Mouse (Mus musculus) lung, embryonic 14.5 days (tissue): ENCODE measurements around the gene Washc4. TPM values are rescaled to one million over a fixed set of nuclear protein-coding genes. Genes with fewer than 3 reads are reported as not detected.

Source experiments
- ATAC-seq: fragments of 200-750 bp; cut with Nextera tagmentation; 2 replicates; pipeline ENCODE4 v1.8.0; 2017; ENCODE audit warnings: mild to moderate bottlenecking, moderate TSS enrichment, moderate library complexity; ENCODE audit not compliant: insufficient read depth
- DNase-seq: peaks from one replicate; pipeline ENCODE4 v3.0.0-alpha.2; 2015
- H3K27ac ChIP-seq: fragments of 300-500 bp; sonication (generic); 2 replicates; pipeline ENCODE4 v1.5.1; 2014; ENCODE audit warnings: low read depth, mild to moderate bottlenecking, moderate library complexity
- H3K27me3 ChIP-seq: fragments of 300-500 bp; sonication (generic); 2 replicates; pipeline ENCODE4 v1.6.1; 2014; ENCODE audit warnings: low read length, control low read depth; ENCODE audit not compliant: insufficient read depth
- H3K36me3 ChIP-seq: fragments of 300-500 bp; sonication (generic); 2 replicates; pipeline ENCODE4 v1.6.1; 2014; ENCODE audit warnings: control low read depth; ENCODE audit not compliant: insufficient read depth
- H3K4me1 ChIP-seq: fragments of 300-500 bp; sonication (generic); 2 replicates; pipeline ENCODE4 v1.6.1; 2014; ENCODE audit warnings: antibody characterized with exemption, control low read depth; ENCODE audit not compliant: insufficient read depth
- H3K4me2 ChIP-seq: fragments of 300-500 bp; sonication (generic); 2 replicates; pipeline ENCODE4 v1.6.1; 2014; ENCODE audit warnings: mild to moderate bottlenecking
- H3K4me3 ChIP-seq: fragments of 300-500 bp; sonication (generic); 2 replicates; pipeline ENCODE4 v1.5.1; 2014; ENCODE audit warnings: low read depth, low read length
- H3K9ac ChIP-seq: fragments of 300-500 bp; sonication (generic); 2 replicates; pipeline ENCODE4 v1.6.1; 2014
- H3K9me3 ChIP-seq: fragments of 300-500 bp; sonication (generic); 2 replicates; pipeline ENCODE4 v1.6.1; 2016; ENCODE audit warnings: low read depth, low read length, control low read depth
- CTCF ChIP-seq: IDR thresholded peaks from 2 replicates; pipeline ENCODE4 v1.5.1; 2016; ENCODE audit warnings: antibody characterized with exemption, low read depth
- WGBS: fragments of 180-500 bp; shearing (Covaris S2); extraction: QIAGEN DNeasy Blood & Tissue Kit; methylation state at CpG from one replicate; pipeline ENCODE4 v1.1.7; 2014; 5-methylcytosine and 5-hydroxymethylcytosine counted together
- polyA plus RNA-seq: library from polyadenylated mRNA; unstranded; fragments of >200 nt; fragmentation: Nextera tagmentation; extraction: Ambion mirVana; gene quantifications from 2 replicates; pipeline ENCODE4 v1.2.1, GENCODE M21; 2014

Gene Washc4
- polyA plus RNA-seq, 1 experiment from 2014 or later: 36.9 TPM

GRCm38 (mm10) chr10:83600650-83601049 lies 57.1 kb downstream of the Washc4 start:
- Histone ChIP-seq H3K4me2 (no peak overlapping the region), H3K27ac (no peak overlapping the region), H3K4me1 (no peaks in the 10 kb centered on the region), H3K9me3 (no peaks in the 10 kb centered on the region), H3K27me3 (no peaks in the 10 kb centered on the region), H3K36me3 (peaks cover 71% of the 10 kb centered on the region), H3K4me3 (no peak overlapping the region), H3K9ac (no peak overlapping the region)
- DNase-seq: no peak
- no peak for TF ChIP-seq CTCF
- ATAC-seq: no peak
- WGBS: 75% methylated on average over 11 of the region's 11 CpGs

- Histone ChIP-seq H3K9ac (no peak overlapping the region), H3K4me2 (no peak overlapping the region), H3K4me1 (no peaks in the 10 kb centered on the region), H3K36me3 (peaks cover 74% of the 10 kb centered on the region), H3K4me3 (no peak overlapping the region), H3K27ac (no peak overlapping the region), H3K9me3 (no peaks in the 10 kb centered on the region), H3K27me3 (no peaks in the 10 kb centered on the region)
- WGBS: 84% methylated on average over 10 of the region's 10 CpGs
- ATAC-seq (no peak), DNase-seq (no peak)
- TF ChIP-seq CTCF: no peak
Observed at GRCm38 (mm10) chr10:83603956-83604564, 60.5 kb downstream of the Washc4 start.

GRCm38 (mm10) chr10:83605637-83606183 lies 62.2 kb downstream of the Washc4 start:
- no peak overlapping the region for H3K9ac ChIP-seq
- H3K9me3 ChIP-seq: no peaks in the 10 kb centered on the region
- H3K4me3 ChIP-seq: no peak overlapping the region
- TF ChIP-seq CTCF: no peak
- WGBS: 74% methylated on average over 8 of the region's 8 CpGs
- H3K4me2 ChIP-seq: no peak overlapping the region
- H3K27ac ChIP-seq: no peak overlapping the region
- H3K27me3 ChIP-seq: no peaks in the 10 kb centered on the region
- peaks cover 74% of the 10 kb centered on the region for H3K36me3 ChIP-seq
- DNase-seq: no peak
- ATAC-seq: no peak
- no peaks in the 10 kb centered on the region for H3K4me1 ChIP-seq

GRCm38 (mm10) chr10:83607111-83607510 lies 63.6 kb downstream of the Washc4 start:
- Histone ChIP-seq H3K4me2 (no peak overlapping the region), H3K27me3 (no peaks in the 10 kb centered on the region), H3K36me3 (peaks cover 75% of the 10 kb centered on the region), H3K9me3 (no peaks in the 10 kb centered on the region), H3K4me1 (no peaks in the 10 kb centered on the region), H3K27ac (no peak overlapping the region), H3K9ac (no peak overlapping the region), H3K4me3 (no peak overlapping the region)
- WGBS: 90% methylated on average over 3 of the region's 3 CpGs
- DNase-seq: no peak
- ATAC-seq: no peak
- no peak for TF ChIP-seq CTCF

GRCm38 (mm10) chr10:83608596-83608995 lies 65.0 kb downstream of the Washc4 start:
- no peak for DNase-seq
- H3K4me2 ChIP-seq: no peak overlapping the region
- no peak for ATAC-seq
- H3K27ac ChIP-seq: no peak overlapping the region
- H3K9ac ChIP-seq: no peak overlapping the region
- no peaks in the 10 kb centered on the region for H3K27me3 ChIP-seq
- H3K4me1 ChIP-seq: no peaks in the 10 kb centered on the region
- H3K36me3 ChIP-seq: peaks cover 72% of the 10 kb centered on the region
- 71% methylated on average over 8 of the region's 8 CpGs for WGBS
- H3K4me3 ChIP-seq: no peak overlapping the region
- no peak for TF ChIP-seq CTCF
- no peaks in the 10 kb centered on the region for H3K9me3 ChIP-seq

- no peak for TF ChIP-seq CTCF
- Histone ChIP-seq H3K9me3 (no peaks in the 10 kb centered on the region), H3K4me1 (no peaks in the 10 kb centered on the region), H3K4me2 (no peak overlapping the region), H3K4me3 (no peak overlapping the region), H3K9ac (no peak overlapping the region), H3K27me3 (no peaks in the 10 kb centered on the region), H3K36me3 (peaks cover 64% of the 10 kb centered on the region), H3K27ac (no peak overlapping the region)
- DNase-seq: no peak
- ATAC-seq: no peak
- WGBS: 94% methylated on average over 7 of the region's 7 CpGs
Observed at GRCm38 (mm10) chr10:83610518-83610917, 67.0 kb downstream of the Washc4 start.

GRCm38 (mm10) chr10:83611863-83612262 lies 68.3 kb downstream of the Washc4 start:
- TF ChIP-seq CTCF: no peak
- Histone ChIP-seq H3K36me3 (peaks cover 63% of the 10 kb centered on the region), H3K9me3 (no peaks in the 10 kb centered on the region), H3K9ac (no peak overlapping the region), H3K27ac (no peak overlapping the region), H3K4me1 (no peaks in the 10 kb centered on the region), H3K27me3 (no peaks in the 10 kb centered on the region), H3K4me3 (no peak overlapping the region), H3K4me2 (no peak overlapping the region)
- no peak for DNase-seq
- 85% methylated on average over 5 of the region's 5 CpGs for WGBS
- ATAC-seq: no peak
